Mouse (Mus musculus): ENCODE data around the gene Polr3h. TPM values are rescaled to one million over a fixed set of nuclear protein-coding genes. Genes with fewer than 3 reads are reported as not detected.

The Polr3h gene
- total and polyA plus RNA-seq, 2 experiments from 2014 or later: 49.5 to 77.0 TPM

GRCm38 (mm10) chr15:81967821-81968220, 41.8 kb upstream of the Polr3h start:
- Histone ChIP-seq H3K4me3 (ENCODE audit: low read depth, low read length) (no peak overlapping the region), H3K4me2 (ENCODE audit: low read depth, low read length, poor library complexity, severe bottlenecking) (no peak overlapping the region), H3K9ac (replicated peaks; ENCODE audit: low read length, poor library complexity, severe bottlenecking) (no peak overlapping the region), H3K36me3 (ENCODE audit: insufficient read depth, low read length) (no peaks in the 10 kb centered on the region), H3K27me3 (ENCODE audit: insufficient read depth, low read length) (no peaks in the 10 kb centered on the region), H3K27ac (ENCODE audit: low read depth, low read length) (no peak overlapping the region), H3K9me3 (ENCODE audit: low read length) (no peaks in the 10 kb centered on the region), H3K4me1 (ENCODE audit: insufficient read depth, low read length) (no peaks in the 10 kb centered on the region)
- ATAC-seq (ENCODE audit: low FRiP score) (no peak), DNase-seq (ENCODE audit: low spot score) (no peak)
- TF ChIP-seq CTCF (IDR thresholded peaks at IDR 0.05): no peak
- 88% methylated on average over 5 of the region's 5 CpGs for WGBS

DNA sequence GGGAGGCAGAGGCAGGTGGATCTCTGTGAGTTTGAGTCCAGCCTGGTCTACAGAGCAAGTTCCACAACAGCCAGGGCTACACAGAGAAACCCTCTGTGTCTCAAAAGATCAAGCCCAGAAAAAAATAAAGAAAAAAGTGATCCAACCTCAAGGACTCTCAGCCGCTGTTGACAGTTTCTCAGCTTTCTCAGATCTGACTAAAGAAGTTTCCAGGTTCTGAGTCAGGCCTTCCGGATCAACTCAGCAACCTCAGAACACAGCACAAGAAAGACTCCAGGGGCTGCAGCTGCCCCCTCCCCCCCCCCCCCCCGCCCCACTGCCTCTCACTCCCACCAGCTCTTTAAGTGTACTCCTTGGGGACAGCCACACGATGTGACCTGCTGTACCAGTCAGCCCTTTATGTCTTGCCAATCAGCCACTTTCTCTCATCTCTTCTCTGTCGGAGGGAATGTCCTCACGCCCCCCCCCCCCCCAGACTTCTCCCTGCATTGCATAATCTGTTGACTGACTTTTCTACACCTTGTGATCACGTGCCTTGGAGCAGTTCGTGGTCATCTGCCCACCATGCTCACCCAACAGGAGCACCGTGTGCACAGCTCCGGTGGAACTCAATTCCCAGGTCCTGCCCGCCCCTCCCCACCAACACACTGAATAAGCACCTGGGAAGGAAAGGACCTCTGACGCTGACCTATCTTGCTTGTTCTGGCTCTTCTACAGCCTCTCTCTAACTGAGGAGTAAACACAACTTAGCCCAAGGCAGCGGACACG, 40.2 kb upstream of the Polr3h start:
- no peak for TF ChIP-seq CTCF (IDR thresholded peaks at IDR 0.05)
- Histone ChIP-seq H3K27ac (ENCODE audit: low read depth, low read length) (no peak overlapping the region), H3K36me3 (ENCODE audit: insufficient read depth, low read length) (no peaks in the 10 kb centered on the region), H3K4me3 (ENCODE audit: low read depth, low read length) (no peak overlapping the region), H3K4me1 (ENCODE audit: insufficient read depth, low read length) (no peaks in the 10 kb centered on the region), H3K9me3 (ENCODE audit: low read length) (no peaks in the 10 kb centered on the region), H3K4me2 (ENCODE audit: low read depth, low read length, poor library complexity, severe bottlenecking) (no peak overlapping the region), H3K27me3 (ENCODE audit: insufficient read depth, low read length) (no peaks in the 10 kb centered on the region), H3K9ac (replicated peaks; ENCODE audit: low read length, poor library complexity, severe bottlenecking) (no peak overlapping the region)
- WGBS: 86% methylated on average over 12 of the region's 14 CpGs
- no peak for DNase-seq (ENCODE audit: low spot score)
- ATAC-seq (ENCODE audit: low FRiP score): no peak

DNA sequence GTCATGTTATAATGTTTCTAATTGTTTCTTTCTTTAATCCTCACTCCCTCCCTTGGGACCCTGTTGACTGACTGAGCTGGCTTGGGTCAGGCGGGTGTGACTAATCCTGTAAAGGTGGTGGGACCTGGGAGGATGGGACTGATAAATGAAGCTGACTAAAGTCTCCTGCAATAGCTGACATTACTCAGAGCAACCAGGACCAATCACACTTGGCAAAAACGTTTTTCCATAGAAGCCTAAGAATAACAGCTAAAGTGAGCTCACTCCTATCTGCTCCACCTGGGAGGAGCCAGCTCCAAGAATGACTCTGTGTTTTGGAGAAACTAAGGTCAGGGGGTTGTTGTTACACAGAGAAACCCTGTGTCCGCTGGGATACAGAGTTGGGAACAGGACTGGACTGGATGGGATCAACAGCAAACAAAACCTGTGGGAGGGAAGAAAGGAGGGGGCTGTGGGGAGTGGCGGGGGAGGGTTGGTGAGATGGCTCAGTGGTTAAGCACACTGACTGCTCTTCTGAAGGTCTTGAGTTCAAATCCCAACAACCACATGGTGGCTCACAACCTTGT, 39.0 kb upstream of the Polr3h start:
- no peaks in the 10 kb centered on the region for H3K4me1 ChIP-seq (ENCODE audit: insufficient read depth, low read length)
- H3K9me3 ChIP-seq (ENCODE audit: low read length): no peaks in the 10 kb centered on the region
- DNase-seq (ENCODE audit: low spot score): no peak
- H3K36me3 ChIP-seq (ENCODE audit: insufficient read depth, low read length): no peaks in the 10 kb centered on the region
- no peak overlapping the region for H3K4me2 ChIP-seq (ENCODE audit: low read depth, low read length, poor library complexity, severe bottlenecking)
- no peak overlapping the region for H3K27ac ChIP-seq (ENCODE audit: low read depth, low read length)
- 31% methylated on average over 4 of the region's 4 CpGs for WGBS
- no peak for ATAC-seq (ENCODE audit: low FRiP score)
- no peaks in the 10 kb centered on the region for H3K27me3 ChIP-seq (ENCODE audit: insufficient read depth, low read length)
- H3K9ac ChIP-seq (replicated peaks; ENCODE audit: low read length, poor library complexity, severe bottlenecking): no peak overlapping the region
- H3K4me3 ChIP-seq (ENCODE audit: low read depth, low read length): no peak overlapping the region
- TF ChIP-seq CTCF (IDR thresholded peaks at IDR 0.05): 0 out of 2 replicates have a peak, but pooled peaks have one; percentile 1

DNA sequence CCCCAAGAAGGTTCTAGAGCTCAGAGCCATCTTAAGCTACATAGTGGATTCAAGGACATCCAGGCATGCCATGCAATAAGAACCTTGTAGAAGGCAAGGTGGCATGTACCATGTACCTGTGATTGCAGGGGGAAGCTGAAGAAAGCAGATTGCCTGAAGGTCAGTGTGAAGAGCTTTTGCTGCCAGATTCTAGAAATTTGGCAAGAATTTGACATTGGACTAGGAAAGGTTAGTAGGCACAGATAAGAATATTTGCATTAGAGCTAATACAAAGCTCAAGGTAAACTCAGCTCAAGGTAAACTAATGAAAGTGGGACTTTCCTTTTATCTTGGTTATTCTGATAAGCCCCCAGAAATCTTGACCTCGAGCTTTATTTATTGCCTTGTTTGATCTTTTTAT, 38.2 kb upstream of the Polr3h start:
- H3K4me1 ChIP-seq (ENCODE audit: insufficient read depth, low read length): no peaks in the 10 kb centered on the region
- no peak for TF ChIP-seq CTCF (IDR thresholded peaks at IDR 0.05)
- no peaks in the 10 kb centered on the region for H3K9me3 ChIP-seq (ENCODE audit: low read length)
- no peak overlapping the region for H3K4me2 ChIP-seq (ENCODE audit: low read depth, low read length, poor library complexity, severe bottlenecking)
- H3K27ac ChIP-seq (ENCODE audit: low read depth, low read length): no peak overlapping the region
- no peaks in the 10 kb centered on the region for H3K27me3 ChIP-seq (ENCODE audit: insufficient read depth, low read length)
- DNase-seq (ENCODE audit: low spot score) (no peak), ATAC-seq (ENCODE audit: low FRiP score) (no peak)
- H3K36me3 ChIP-seq (ENCODE audit: insufficient read depth, low read length): no peaks in the 10 kb centered on the region
- 63% methylated on average over 1 of the region's 1 CpGs for WGBS
- no peak overlapping the region for H3K9ac ChIP-seq (replicated peaks; ENCODE audit: low read length, poor library complexity, severe bottlenecking)
- H3K4me3 ChIP-seq (ENCODE audit: low read depth, low read length): no peak overlapping the region

- Histone ChIP-seq H3K27me3 (ENCODE audit: insufficient read depth, low read length) (no peaks in the 10 kb centered on the region), H3K9me3 (ENCODE audit: low read length) (no peaks in the 10 kb centered on the region), H3K36me3 (ENCODE audit: insufficient read depth, low read length) (no peaks in the 10 kb centered on the region), H3K4me2 (ENCODE audit: low read depth, low read length, poor library complexity, severe bottlenecking) (peak overlapping the region; percentile 75), H3K27ac (ENCODE audit: low read depth, low read length) (peak overlapping the region; percentile 93), H3K4me3 (ENCODE audit: low read depth, low read length) (peak overlapping the region; percentile 67), H3K4me1 (ENCODE audit: insufficient read depth, low read length) (no peaks in the 10 kb centered on the region), H3K9ac (replicated peaks; ENCODE audit: low read length, poor library complexity, severe bottlenecking) (peak overlapping the region; percentile 77)
- WGBS: 4% methylated on average over 4 of the region's 8 CpGs
- no peak for TF ChIP-seq CTCF (IDR thresholded peaks at IDR 0.05)
- DNase-seq (ENCODE audit: low spot score): no peak
- ATAC-seq (ENCODE audit: low FRiP score): 0 out of 2 replicates have a peak, but pooled peaks have one; percentile 4
Measured at GRCm38 (mm10) chr15:81961078-81961451, 35.0 kb upstream of the Polr3h start.
